Mouse (Mus musculus) liver, adult 2 months (tissue): ENCODE results near the gene Arhgef18.

Experiments used
- CTCF ChIP-seq: fragments of 200-500 bp; IDR thresholded peaks from 2 replicates; pipeline ENCODE4 v1.5.1; 2011; ENCODE audit warnings: low read depth, low read length, control low read depth
- POLR2A ChIP-seq: fragments of 200-500 bp; IDR thresholded peaks from 2 replicates; pipeline ENCODE4 v1.6.1; 2011; ENCODE audit warnings: low read length, control low read depth; ENCODE audit not compliant: insufficient read depth; ENCODE audit errors: extremely low read depth

GRCm38 (mm10) chr8:3354443-3354812 is 38.4 kb upstream of the Arhgef18 start:
- TF ChIP-seq CTCF = no peak
- TF ChIP-seq POLR2A = no peak
